In the genomic region with DNA sequence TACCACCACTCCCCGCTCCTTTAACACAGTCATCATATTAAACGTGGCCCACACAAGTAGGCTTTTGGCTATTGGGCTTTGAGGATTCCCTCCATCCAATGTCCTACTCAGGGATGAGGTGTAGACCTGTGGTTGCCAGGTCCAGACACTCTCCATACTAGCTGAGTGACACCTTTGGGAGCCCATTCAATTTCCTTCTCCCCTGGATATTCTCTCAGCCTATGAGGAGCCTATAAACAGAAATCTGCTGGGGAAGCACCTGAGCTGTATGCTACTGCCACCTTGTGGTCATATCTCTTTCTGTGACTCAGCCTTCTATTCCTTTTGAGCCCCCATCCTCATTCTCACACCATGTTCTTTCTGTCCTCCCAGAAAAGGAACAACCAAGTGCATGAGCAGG, we compare ENCODE assay signal across 8 mouse cellular contexts.
A peak's percentile ranks its signal among the peaks of the same experiment; 100 is the strongest.
DNase-seq lines count a peak whose midpoint lies in the region; ATAC-seq lines count a peak whose summit lies in the region.

No protein-coding gene starts in this region.

- H3K27me3 ChIP-seq in forebrain, embryonic 11.5 days (ENCODE audit: control insufficient read depth, insufficient read depth, low read length): no peaks in the 10 kb centered on the region
- no peaks in the 10 kb centered on the region for H3K27me3 ChIP-seq in forebrain, embryonic 10.5 days (ENCODE audit: poor library complexity, severe bottlenecking)

- H3K27ac ChIP-seq in forebrain, embryonic 11.5 days (ENCODE audit: low read depth, low read length): no peak overlapping the region
- H3K27ac ChIP-seq in forebrain, embryonic 10.5 days: no peak overlapping the region

- H3K4me1 ChIP-seq in forebrain, embryonic 11.5 days (replicated peaks; ENCODE audit: control insufficient read depth, insufficient read depth, low read length): no peaks in the 10 kb centered on the region
- H3K4me1 ChIP-seq in forebrain, embryonic 10.5 days: peaks cover 7% of the 10 kb centered on the region

- no peaks in the 10 kb centered on the region for H3K36me3 ChIP-seq in forebrain, embryonic 11.5 days (ENCODE audit: control insufficient read depth, insufficient read depth, low read length)
- H3K36me3 ChIP-seq in forebrain, embryonic 10.5 days (replicated peaks): no peaks in the 10 kb centered on the region

- no peak overlapping the region for H3K4me2 ChIP-seq in forebrain, embryonic 11.5 days (ENCODE audit: low read depth, low read length, severe bottlenecking)

- H3K9me3 ChIP-seq in forebrain, embryonic 11.5 days (ENCODE audit: control insufficient read depth, low read length): no peaks in the 10 kb centered on the region
- no peaks in the 10 kb centered on the region for H3K9me3 ChIP-seq in forebrain, embryonic 10.5 days

- no peak overlapping the region for H3K4me3 ChIP-seq in forebrain, embryonic 11.5 days (ENCODE audit: low read depth, low read length)
- no peak overlapping the region for H3K4me3 ChIP-seq in forebrain, embryonic 10.5 days

- 0 out of 2 replicates have a peak, but pooled peaks have one; percentile 28 for ATAC-seq in forebrain, embryonic 11.5 days (replicated peaks; ENCODE audit: low FRiP score)
- 0 out of 2 replicates have a peak, but pooled peaks have one; percentile 26 for ATAC-seq in neutrophil, adult 5-6 weeks (ENCODE audit: extremely low read depth, insufficient number of reproducible peaks, low FRiP score, poor library complexity, severe bottlenecking)

- DNase-seq in forebrain, embryonic 11.5 days (ENCODE audit: low spot score): no peak
- DNase-seq in forebrain, embryonic 10.5 days (ENCODE audit: extremely low spot score, low spot score): no peak
- DNase-seq in thymus, postnatal 0 days (ENCODE audit: low spot score): peak; percentile 48
- DNase-seq in thymus, adult 18-20 months: no peak
- peak; percentile 26 for DNase-seq in hindlimb bud, embryonic 11.5 days (ENCODE audit: extremely low spot score, low read depth, low spot score)
- DNase-seq in cerebellum, adult 18-20 months: no peak
- no peak for DNase-seq in MN1 (ENCODE audit: low spot score)

- 98% methylated on average over 2 of the region's 2 CpGs for WGBS in forebrain, embryonic 11.5 days
- WGBS in forebrain, embryonic 10.5 days: 89% methylated on average over 2 of the region's 2 CpGs

- no peak overlapping the region for H3K9ac ChIP-seq in forebrain, embryonic 11.5 days (ENCODE audit: low read length)

Comparison
In these comparisons a context has a peak if more than half of its experiments do, and no peak if none do; other contexts are left out.
1. DNase-seq: peak in thymus, postnatal 0 days (single experiment) and hindlimb bud, embryonic 11.5 days (single experiment); none in forebrain, embryonic 11.5 days (single experiment), forebrain, embryonic 10.5 days (single experiment), thymus, adult 18-20 months (0 of 2), cerebellum, adult 18-20 months (0 of 2) and MN1 (single experiment).